Mouse (Mus musculus): ENCODE data around the gene Hpd.

DNA sequence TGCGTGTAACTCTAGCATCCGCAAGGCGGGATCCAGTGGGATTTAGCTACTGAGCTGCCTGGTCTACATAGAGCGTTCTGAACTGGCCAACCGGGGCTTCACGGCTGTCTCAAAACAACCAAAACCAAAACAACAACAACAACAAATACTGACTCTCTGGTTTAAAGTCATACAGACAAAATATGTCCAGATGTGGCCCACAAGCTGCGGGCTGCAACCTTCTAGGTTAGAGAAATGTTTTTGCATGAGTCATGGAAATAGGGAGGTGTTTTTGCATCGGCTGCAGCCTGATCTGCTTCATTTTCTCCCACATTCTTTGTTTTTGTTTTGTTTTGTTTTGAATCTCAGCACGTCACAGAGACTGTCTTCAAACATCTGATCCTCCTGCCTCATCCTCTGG is 12.2 kb downstream of the Hpd start:
- TF ChIP-seq CTCF (IDR thresholded peaks at IDR 0.05): no peak
- no peak for TF ChIP-seq EP300 (IDR thresholded peaks at IDR 0.05)

All from lung, postnatal 0 days (tissue).